Mouse (Mus musculus) E14TG2a.4 (cell line): ENCODE results near the gene Adprhl1.

Source experiments
- H3K27me3 ChIP-seq: 2 replicates; pipeline ENCODE4 v1.6.1; 2014; ENCODE audit warnings: low read length, control low read depth; ENCODE audit not compliant: insufficient read depth
- H3K36me3 ChIP-seq: 2 replicates; pipeline ENCODE4 v1.6.1; 2014; ENCODE audit warnings: low read length, control low read depth; ENCODE audit not compliant: insufficient read depth
- H3K4me1 ChIP-seq: replicated peaks from 2 replicates; pipeline ENCODE4 v1.6.1; 2014; ENCODE audit warnings: low read depth, low read length, control low read depth
- H3K4me3 ChIP-seq: replicated peaks from 2 replicates; pipeline ENCODE4 v1.5.1; 2014; ENCODE audit warnings: mild to moderate bottlenecking, low read length
- H3K9me3 ChIP-seq: 2 replicates; pipeline ENCODE4 v1.6.1; 2014; ENCODE audit warnings: low read length, control low read depth
- CTCF ChIP-seq: conservative IDR thresholded peaks from 2 replicates; pipeline ENCODE4 v1.5.1; 2014; ENCODE audit warnings: low read length
- NANOG ChIP-seq: IDR thresholded peaks from 2 replicates; pipeline ENCODE4 v1.6.1; 2014; ENCODE audit warnings: borderline replicate concordance, low read length, mixed read lengths
- POU5F1 ChIP-seq: IDR thresholded peaks from 2 replicates; pipeline ENCODE4 v1.6.1; 2014; ENCODE audit warnings: low read length, borderline replicate concordance

Gene Adprhl1

GRCm38 (mm10) chr8:13283200-13283599 is 29.2 kb upstream of the Adprhl1 start:
- no peaks in the 10 kb centered on the region for H3K9me3 ChIP-seq
- H3K36me3 ChIP-seq: no peaks in the 10 kb centered on the region
- no peak overlapping the region for H3K4me3 ChIP-seq

DNA sequence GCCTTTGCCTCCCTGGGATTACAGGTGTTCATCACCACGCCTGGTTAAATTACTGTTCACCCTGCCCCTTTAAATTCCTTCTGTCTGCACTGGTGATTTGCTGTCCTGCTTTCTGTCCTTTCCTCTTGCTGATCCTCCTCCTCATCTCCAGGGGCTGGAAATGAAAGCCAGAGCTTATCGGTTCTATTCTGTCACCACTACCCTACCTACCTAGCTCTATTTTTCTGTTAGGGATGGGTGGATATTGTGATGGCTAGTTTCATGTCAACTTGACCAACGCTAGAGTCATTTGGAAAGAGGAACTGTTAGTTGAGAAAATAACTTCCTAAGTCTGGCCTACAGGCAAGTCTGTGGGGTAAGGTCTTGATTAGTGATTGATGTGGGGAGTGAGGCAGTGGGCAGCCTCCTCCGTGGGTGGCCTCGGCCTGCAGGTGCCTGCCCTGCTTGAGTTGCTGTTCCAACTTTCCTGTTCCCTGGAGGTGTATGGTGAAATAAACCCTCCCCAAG is 23.0 kb upstream of the Adprhl1 start:
- Histone ChIP-seq H3K9me3 (no peaks in the 10 kb centered on the region), H3K36me3 (no peaks in the 10 kb centered on the region), H3K27me3 (no peaks in the 10 kb centered on the region), H3K4me3 (no peak overlapping the region), H3K4me1 (no peaks in the 10 kb centered on the region)
- TF ChIP-seq POU5F1 (no peak), NANOG (no peak), CTCF (no peak)

More at GRCm38 (mm10) chr8:13283200-13283599, 29.2 kb upstream of the Adprhl1 start:
- TF ChIP-seq CTCF: peak; percentile 74
- TF ChIP-seq POU5F1: no peak
- Histone ChIP-seq H3K4me1 (peaks cover 10% of the 10 kb centered on the region), H3K27me3 (peaks cover 20% of the 10 kb centered on the region)

- no peaks in the 10 kb centered on the region for H3K9me3 ChIP-seq
- TF ChIP-seq NANOG (no peak), CTCF (no peak), POU5F1 (no peak)
- H3K36me3 ChIP-seq: peaks cover 12% of the 10 kb centered on the region
- peaks cover 8% of the 10 kb centered on the region; the same call in 1 of the 2 replicates for H3K4me1 ChIP-seq
- no peaks in the 10 kb centered on the region for H3K27me3 ChIP-seq
- H3K4me3 ChIP-seq: no peak overlapping the region
Measured at GRCm38 (mm10) chr8:13272834-13273233, 18.9 kb upstream of the Adprhl1 start.

DNA sequence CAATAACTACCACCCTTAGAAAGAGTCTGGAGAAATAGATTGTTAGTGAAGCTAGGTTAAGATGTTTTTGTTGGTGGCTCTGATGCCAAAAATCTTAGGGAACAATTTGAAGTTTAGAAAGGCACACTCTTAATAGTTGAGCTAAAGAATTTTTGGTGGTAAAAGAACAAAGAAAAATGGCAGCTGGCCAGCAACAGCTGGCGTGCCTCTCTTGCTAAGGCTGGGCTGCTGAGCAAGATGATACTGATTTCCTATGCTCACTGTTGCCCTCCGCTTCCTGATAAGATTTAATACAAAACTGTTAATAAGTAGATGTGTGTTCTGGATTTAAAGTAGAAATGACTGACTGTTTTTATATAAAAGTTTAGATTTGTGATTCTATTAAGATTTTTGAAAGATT is 13.6 kb upstream of the Adprhl1 start:
- peaks cover 8% of the 10 kb centered on the region; the same call in 1 of the 2 replicates for H3K4me1 ChIP-seq
- H3K27me3 ChIP-seq: no peaks in the 10 kb centered on the region
- TF ChIP-seq POU5F1 (no peak), NANOG (no peak), CTCF (no peak)

DNA sequence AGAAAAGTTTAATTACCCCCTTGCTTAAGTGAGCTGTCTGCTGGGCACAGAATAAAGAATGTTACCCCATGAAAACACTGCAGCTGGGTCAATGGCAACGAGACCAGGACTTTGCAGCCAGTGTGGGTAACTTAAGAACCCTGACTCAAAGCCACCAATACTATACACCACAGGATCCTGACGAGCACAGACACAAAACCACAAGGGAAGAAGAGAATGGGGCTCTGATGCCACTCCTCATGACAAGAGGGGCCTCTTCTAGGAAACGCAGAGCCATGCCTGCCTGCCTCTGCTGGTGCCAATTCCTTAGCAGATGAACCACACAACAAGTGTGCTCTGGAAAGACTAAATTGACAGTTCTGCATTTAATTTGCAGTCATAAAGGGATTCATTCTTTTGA is 9.4 kb upstream of the Adprhl1 start:
- TF ChIP-seq NANOG: no peak
- TF ChIP-seq CTCF: no peak
- TF ChIP-seq POU5F1: no peak
- H3K9me3 ChIP-seq: no peaks in the 10 kb centered on the region
- H3K4me3 ChIP-seq: no peak overlapping the region
- H3K4me1 ChIP-seq: peaks cover under 1% of the 10 kb centered on the region; the same call in 1 of the 2 replicates
- no peaks in the 10 kb centered on the region for H3K27me3 ChIP-seq
- H3K36me3 ChIP-seq: peaks cover 19% of the 10 kb centered on the region; the same call in 1 of the 2 replicates

More for the DNA sequence above, 13.6 kb upstream of the Adprhl1 start:
- H3K9me3 ChIP-seq: no peaks in the 10 kb centered on the region
- H3K4me3 ChIP-seq: no peak overlapping the region
- peaks cover 22% of the 10 kb centered on the region for H3K36me3 ChIP-seq

DNA sequence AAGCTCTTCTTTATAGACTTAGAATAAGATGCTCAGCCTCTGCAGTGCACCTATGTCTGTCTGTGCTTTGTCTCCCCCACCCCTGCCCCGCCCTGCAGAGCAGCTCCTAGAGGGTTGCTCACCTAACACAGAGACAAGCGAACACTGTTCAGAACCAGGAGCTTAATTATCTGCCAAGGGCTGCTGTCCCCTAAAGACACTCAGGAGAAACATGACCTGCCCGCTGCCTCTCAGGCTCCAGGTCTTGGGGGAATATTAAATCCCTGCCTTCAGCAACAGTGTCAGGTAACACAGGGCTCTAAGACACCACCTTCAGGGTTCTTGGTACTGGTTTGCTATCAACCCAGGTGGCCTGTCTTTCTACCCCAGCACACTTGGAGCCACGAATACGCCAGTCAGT is 549 bp downstream of the Adprhl1 start:
- Histone ChIP-seq H3K4me3 (no peak overlapping the region), H3K9me3 (no peaks in the 10 kb centered on the region), H3K27me3 (peaks cover 22% of the 10 kb centered on the region; the same call in 1 of the 2 replicates), H3K4me1 (peaks cover 24% of the 10 kb centered on the region), H3K36me3 (peaks cover 7% of the 10 kb centered on the region)
- no peak for TF ChIP-seq CTCF
- TF ChIP-seq POU5F1: no peak
- no peak for TF ChIP-seq NANOG

DNA sequence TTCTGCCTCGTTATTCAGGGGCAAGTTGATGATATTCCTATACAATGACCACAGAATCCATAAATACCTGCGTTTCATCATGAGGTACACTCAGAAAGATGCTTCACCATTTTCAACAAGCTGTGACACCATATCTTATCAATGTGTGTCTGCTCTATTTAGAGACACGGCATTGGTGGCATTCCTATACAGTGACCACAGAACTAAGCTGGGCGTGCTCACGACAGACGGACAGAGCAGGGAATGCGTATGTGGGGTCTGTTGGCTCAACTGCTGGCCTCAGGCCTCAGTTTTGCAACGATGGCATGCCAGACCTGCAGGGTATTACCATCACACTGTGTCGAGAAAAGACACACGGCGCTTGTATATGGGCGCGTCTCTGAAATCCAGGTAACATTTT is 1.1 kb downstream of the Adprhl1 start:
- H3K9me3 ChIP-seq: no peaks in the 10 kb centered on the region
- no peak overlapping the region for H3K4me3 ChIP-seq
- peaks cover 28% of the 10 kb centered on the region; the same call in 1 of the 2 replicates for H3K27me3 ChIP-seq

GRCm38 (mm10) chr8:13244343-13244880 is 9.6 kb downstream of the Adprhl1 start:
- Histone ChIP-seq H3K4me1 (peaks cover 7% of the 10 kb centered on the region), H3K9me3 (no peaks in the 10 kb centered on the region), H3K36me3 (no peaks in the 10 kb centered on the region), H3K4me3 (no peak overlapping the region), H3K27me3 (peaks cover 31% of the 10 kb centered on the region)
- TF ChIP-seq CTCF (no peak), NANOG (no peak), POU5F1 (no peak)

More for the DNA sequence above, 1.1 kb downstream of the Adprhl1 start:
- Histone ChIP-seq H3K36me3 (peaks cover 7% of the 10 kb centered on the region), H3K4me1 (peaks cover 18% of the 10 kb centered on the region)
- TF ChIP-seq POU5F1 (no peak), CTCF (no peak), NANOG (no peak)
